Mouse (Mus musculus): ENCODE measurements around the gene Spata18.

- TF ChIP-seq CTCF (conservative IDR thresholded peaks at IDR 0.05; ENCODE audit: insufficient read depth, insufficient read length, low read depth, low read length) (no peak), POLR2A (IDR thresholded peaks at IDR 0.05; ENCODE audit: low read depth, low read length) (no peak)
Observed at GRCm38 (mm10) chr5:73669386-73669785, 18.2 kb downstream of the Spata18 start.
